Mouse (Mus musculus) heart, adult 2 months (tissue): ENCODE results near the gene Slc48a1.

Source experiments
- CTCF ChIP-seq: fragments of 200-600 bp; IDR thresholded peaks from 2 replicates; pipeline ENCODE4 v1.8.1; 2022; ENCODE audit warnings: antibody characterized with exemption, mild to moderate bottlenecking, moderate library complexity
- EP300 ChIP-seq: fragments of 200-500 bp; IDR thresholded peaks from 2 replicates; pipeline ENCODE4 v1.6.1; 2011; ENCODE audit warnings: low read depth, low read length, control low read depth; ENCODE audit not compliant: insufficient read depth
- POLR2A ChIP-seq: fragments of 200-500 bp; IDR thresholded peaks from 2 replicates; pipeline ENCODE4 v1.6.1; 2011; ENCODE audit warnings: mild to moderate bottlenecking, low read depth, low read length, control low read depth; ENCODE audit not compliant: insufficient read depth

DNA sequence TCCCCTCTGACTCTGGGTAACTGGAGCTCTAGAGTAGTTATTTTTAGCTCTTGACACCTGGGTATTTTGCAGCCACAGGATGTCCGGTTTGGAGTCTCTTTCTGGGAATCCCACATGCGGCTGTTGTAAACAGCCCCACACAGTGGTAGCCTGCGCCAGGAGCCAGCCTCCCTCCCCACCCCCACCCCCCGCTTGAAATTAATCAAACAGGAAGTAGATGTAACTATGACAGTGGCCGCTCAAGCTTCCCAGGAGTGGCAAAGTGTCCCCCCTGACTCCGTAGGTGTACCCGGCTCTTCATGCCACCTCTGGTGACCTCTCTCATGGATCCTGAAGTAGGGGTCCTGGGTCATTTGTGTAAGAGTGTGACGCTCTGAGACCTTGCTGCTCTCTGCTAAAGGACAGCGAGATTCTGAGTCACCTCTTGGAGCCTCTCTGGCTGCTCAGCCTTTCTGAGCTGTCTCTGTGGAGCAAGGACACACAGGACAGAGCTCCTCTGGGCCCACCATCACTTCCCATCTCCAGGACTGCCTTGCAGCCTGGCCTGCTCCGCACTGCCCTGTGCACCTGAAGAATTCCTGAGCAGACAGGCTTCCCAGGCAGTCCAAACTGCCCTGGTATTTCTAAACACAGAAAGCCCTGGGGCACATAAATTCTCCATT is 43.1 kb downstream of the Slc48a1 start:
- TF ChIP-seq CTCF = peak; percentile 58
- TF ChIP-seq POLR2A = no peak
- TF ChIP-seq EP300 = peak; percentile 82; the same call in 1 of the 2 replicates
